Mouse (Mus musculus) embryonic fibroblast, embryonic 13.5 days (primary cell): ENCODE data around the gene Pan3.

Experiments
- CTCF ChIP-seq: IDR thresholded peaks from 2 replicates; pipeline ENCODE4 v1.5.1; 2011; ENCODE audit warnings: mild to moderate bottlenecking, control low read depth, low read length, moderate library complexity, borderline replicate concordance; ENCODE audit not compliant: insufficient read depth
- POLR2A ChIP-seq: IDR thresholded peaks from 2 replicates; pipeline ENCODE4 v1.6.1; 2011; ENCODE audit warnings: low read depth, mild to moderate bottlenecking, control low read depth, low read length, moderate library complexity

GRCm38 (mm10) chr5:147406135-147406534 lies 23.8 kb upstream of the Pan3 start:
- TF ChIP-seq POLR2A (no peak), CTCF (no peak)
